Mouse (Mus musculus) stomach, postnatal 0 days (tissue): ENCODE data around the gene Amz2.

Source experiments
- CTCF ChIP-seq: IDR thresholded peaks from 2 replicates; pipeline ENCODE4 v1.5.1; 2016; ENCODE audit warnings: antibody characterized with exemption, low read depth, mild to moderate bottlenecking, moderate library complexity
- EP300 ChIP-seq: optimal IDR thresholded peaks from 2 replicates; pipeline ENCODE3; 2016; ENCODE audit warnings: antibody characterized with exemption

DNA sequence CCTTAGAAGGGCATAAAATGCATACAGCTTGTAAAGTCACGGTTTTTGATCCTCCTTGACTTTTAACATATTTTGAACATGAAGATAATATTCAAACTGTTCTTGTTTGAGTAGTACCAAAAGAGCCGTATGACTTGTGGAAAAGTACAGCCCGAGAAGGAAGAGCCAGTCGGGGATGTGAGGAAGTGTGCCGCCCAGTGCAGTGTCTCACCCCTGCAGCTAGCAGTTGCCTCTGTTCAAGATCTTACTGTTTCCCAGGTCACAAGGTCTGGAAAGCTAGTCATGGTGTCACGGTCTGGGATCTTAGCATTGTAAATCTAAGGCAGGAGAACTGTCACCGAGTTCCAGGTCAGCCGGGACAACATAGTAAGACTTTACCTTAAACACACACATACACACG is 31.0 kb upstream of the Amz2 start:
- no peak for TF ChIP-seq CTCF
- no peak for TF ChIP-seq EP300
